Mouse (Mus musculus) cerebellum, adult 2 months (tissue): ENCODE measurements around the gene H2afy2. TPM values are rescaled to one million over a fixed set of nuclear protein-coding genes. Genes with fewer than 3 reads are reported as not detected.

Source experiments
- DNase-seq, 2 experiments: peaks; one replicate each; pipeline ENCODE4 v3.0.0; 2021
- H3K27ac ChIP-seq: fragments of 200-500 bp; 2 replicates; pipeline ENCODE4 v1.5.1; 2012; ENCODE audit warnings: low read length, control low read depth, inconsistent platforms; ENCODE audit not compliant: insufficient read depth
- H3K27me3 ChIP-seq: fragments of 200-500 bp; 2 replicates; pipeline ENCODE4 v1.6.1; 2012; ENCODE audit warnings: inconsistent platforms, mild to moderate bottlenecking, low read length, moderate library complexity; ENCODE audit not compliant: control insufficient read depth, insufficient read depth
- H3K4me1 ChIP-seq: fragments of 200-500 bp; 2 replicates; pipeline ENCODE4 v1.6.1; 2011; ENCODE audit warnings: low read length; ENCODE audit not compliant: control insufficient read depth, insufficient read depth
- H3K4me3 ChIP-seq: fragments of 200-500 bp; replicated peaks from 2 replicates; pipeline ENCODE3; 2011; ENCODE audit warnings: mild to moderate bottlenecking, low read depth, low read length, control low read depth; ENCODE audit not compliant: insufficient read depth
- CTCF ChIP-seq: fragments of 200-500 bp; IDR thresholded peaks from 2 replicates; pipeline ENCODE4 v1.5.1; 2011; ENCODE audit warnings: low read depth, mild to moderate bottlenecking, control low read depth, low read length, moderate library complexity, borderline replicate concordance; ENCODE audit not compliant: insufficient read depth
- POLR2A ChIP-seq: fragments of 200-500 bp; IDR thresholded peaks from 2 replicates; pipeline ENCODE4 v1.6.1; 2011; ENCODE audit warnings: low read length, control low read depth, borderline replicate concordance; ENCODE audit not compliant: insufficient read depth
- WGBS: fragments of 180-500 bp; shearing (Covaris S2); methylation state at CpG from one replicate; pipeline ENCODE4 v1.1.7; 2018; 5-methylcytosine and 5-hydroxymethylcytosine counted together
- polyA plus RNA-seq: library from polyadenylated mRNA; depleted of rRNA; stranded (reverse); fragments of >200 nt; gene quantifications from 2 replicates; pipeline ENCODE4 v1.2.3, GENCODE M21; 2012

The H2afy2 gene
- polyA plus RNA-seq, 1 experiment = 20.8 TPM

DNA sequence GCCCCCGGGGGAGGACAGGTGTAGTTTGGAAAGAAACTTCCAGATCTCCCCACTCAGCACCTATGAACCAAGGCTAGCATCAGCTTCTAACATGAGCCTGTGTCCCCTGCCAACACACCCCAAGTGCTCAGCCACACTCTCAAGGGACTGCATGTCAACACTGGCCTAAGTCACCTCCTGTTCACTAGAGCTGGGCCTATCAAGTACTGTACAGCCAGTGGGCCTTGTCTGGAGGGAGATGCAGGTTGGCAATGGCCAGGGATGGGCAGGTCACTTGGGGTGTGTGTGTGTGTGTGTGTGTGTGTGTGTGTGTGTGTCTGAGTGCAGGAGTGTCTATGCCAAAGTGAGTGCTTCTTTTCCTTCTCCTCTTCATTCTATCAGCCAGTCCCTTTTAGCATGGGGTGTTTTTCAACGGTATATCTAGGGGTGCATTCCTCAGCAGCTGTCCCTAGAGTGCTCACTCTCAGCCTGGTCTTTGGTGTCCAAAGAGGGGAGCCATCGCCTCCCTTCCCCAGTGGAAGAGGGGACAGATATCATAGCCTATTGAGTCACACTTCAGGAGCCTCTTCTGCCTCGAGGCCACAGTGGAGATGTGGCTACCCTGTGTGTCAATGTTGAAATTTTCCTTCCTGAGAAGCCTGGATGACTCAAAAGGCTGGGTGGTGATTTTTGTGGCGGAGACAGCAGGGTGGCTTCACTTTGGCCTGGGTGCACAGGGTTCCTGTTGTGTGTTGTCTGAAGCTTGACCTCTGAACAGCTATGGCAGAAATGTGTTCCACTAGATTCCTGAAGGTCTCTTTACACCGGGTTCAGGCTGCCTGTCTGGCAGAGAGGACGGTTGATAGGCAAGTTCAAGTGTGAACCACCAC, 67.7 kb downstream of the H2afy2 start:
- H3K27ac ChIP-seq = no peak overlapping the region
- DNase-seq = no peak
- no peak overlapping the region for H3K4me3 ChIP-seq
- no peak for TF ChIP-seq CTCF
- no peak for TF ChIP-seq POLR2A
- no peaks in the 10 kb centered on the region for H3K27me3 ChIP-seq
- 76% methylated on average over 7 of the region's 7 CpGs for WGBS
- peaks cover 3% of the 10 kb centered on the region; the same call in 1 of the 2 replicates for H3K4me1 ChIP-seq

GRCm38 (mm10) chr10:61715462-61715837, 68.5 kb downstream of the H2afy2 start:
- TF ChIP-seq CTCF (no peak), POLR2A (no peak)
- peak overlapping the region; percentile 75 for H3K4me3 ChIP-seq
- no peak for DNase-seq
- H3K27me3 ChIP-seq = no peaks in the 10 kb centered on the region
- no peak overlapping the region for H3K27ac ChIP-seq
- WGBS = 7% methylated on average over 11 of the region's 11 CpGs
- H3K4me1 ChIP-seq = peaks cover 3% of the 10 kb centered on the region; the same call in 1 of the 2 replicates

DNA sequence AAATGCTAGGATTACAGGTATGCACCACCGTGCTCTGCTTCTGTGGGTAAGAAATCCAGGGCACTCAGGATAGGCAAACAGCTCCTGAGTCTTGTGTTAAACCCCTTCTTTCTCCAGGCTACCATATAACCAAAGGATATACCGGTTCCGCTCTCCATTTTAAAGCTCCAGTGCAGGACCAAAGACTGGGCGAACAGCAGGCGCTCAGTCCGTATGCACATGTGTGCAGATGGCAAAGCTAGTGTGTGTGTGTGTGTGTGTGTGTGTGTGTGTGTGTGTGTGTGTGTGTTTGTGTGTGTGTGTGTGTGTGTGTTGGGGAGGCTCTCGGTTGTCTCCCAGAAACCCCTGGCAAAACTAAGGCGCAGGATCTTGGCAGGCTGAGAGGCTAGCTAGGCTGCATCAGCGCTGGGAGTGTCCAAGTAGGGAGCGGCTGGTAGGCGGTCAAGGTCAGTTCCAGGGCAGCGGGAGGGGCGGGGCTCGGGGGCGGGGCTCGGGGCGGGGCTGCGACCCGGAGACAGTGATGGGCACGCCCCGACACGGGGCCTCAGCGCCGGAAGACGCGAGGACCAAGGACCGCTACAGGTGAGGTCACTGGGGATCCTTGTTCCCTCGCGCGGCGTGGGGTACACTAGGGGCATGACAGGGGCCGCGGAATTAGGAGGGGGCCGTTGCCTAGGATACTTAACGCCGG, 69.0 kb downstream of the H2afy2 start, which contains the start of gene Aifm2:
Gene Aifm2, plus strand, starts transcription at position 493 of the 691 bp plus-strand sequence.
- TF ChIP-seq POLR2A (no peak), CTCF (no peak)
- 9% methylated on average over 36 of the region's 36 CpGs for WGBS
- Histone ChIP-seq H3K4me3 (peak within 1 kb of the TSS; percentile 75), H3K27ac (no peak within 1 kb of the TSS), H3K27me3 (no peaks in the 10 kb centered on the region), H3K4me1 (peaks cover 3% of the 10 kb centered on the region; the same call in 1 of the 2 replicates)
- DNase-seq = peak; percentile 53 to 56

DNA sequence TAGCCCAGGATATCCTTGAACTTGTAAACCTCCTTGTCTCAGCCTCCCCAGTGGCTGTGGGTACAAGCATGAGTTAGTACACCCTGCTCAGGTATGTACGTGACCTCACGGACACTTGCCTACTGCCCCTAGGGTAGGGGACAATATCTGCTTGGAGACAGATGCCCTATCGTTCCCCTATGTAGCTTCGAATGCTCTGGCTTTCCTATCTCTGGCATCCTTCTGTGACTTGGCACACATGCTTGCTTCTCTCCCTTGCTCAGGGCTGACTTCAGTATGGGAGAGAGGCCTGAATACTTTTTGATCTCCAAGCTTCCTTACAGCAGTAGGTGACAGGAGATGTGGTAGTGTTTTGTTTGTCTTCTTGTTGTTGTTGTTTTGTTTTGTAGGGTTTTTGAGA, 69.8 kb downstream of the H2afy2 start:
- Histone ChIP-seq H3K4me1 (peaks cover 3% of the 10 kb centered on the region; the same call in 1 of the 2 replicates), H3K27ac (no peak overlapping the region), H3K27me3 (no peaks in the 10 kb centered on the region), H3K4me3 (no peak overlapping the region)
- 71% methylated on average over 4 of the region's 4 CpGs for WGBS
- TF ChIP-seq CTCF = no peak
- no peak for TF ChIP-seq POLR2A
- DNase-seq = no peak

DNA sequence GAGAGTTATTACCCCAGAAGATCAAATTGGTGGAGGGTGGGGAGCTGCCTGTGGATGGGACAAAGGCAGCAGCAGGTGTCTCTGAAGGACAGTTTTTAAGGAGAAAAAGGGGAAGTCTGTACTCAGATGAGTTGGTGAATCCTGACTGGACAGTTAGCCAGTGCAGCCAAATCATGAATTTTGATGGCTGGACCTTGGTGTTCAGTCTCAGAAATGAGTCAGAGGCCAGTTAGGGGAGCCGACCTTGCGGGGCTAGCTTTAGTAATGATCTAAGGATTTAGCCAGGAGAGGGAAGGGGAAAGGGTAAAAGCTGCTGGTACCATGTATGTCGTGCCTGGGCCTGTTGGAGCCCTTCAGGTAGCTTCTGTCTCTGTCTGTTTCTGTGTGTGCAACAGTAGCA, 70.3 kb downstream of the H2afy2 start:
- H3K4me3 ChIP-seq = no peak overlapping the region
- DNase-seq = no peak
- no peaks in the 10 kb centered on the region for H3K27me3 ChIP-seq
- WGBS = 87% methylated on average over 3 of the region's 3 CpGs
- no peak overlapping the region for H3K27ac ChIP-seq
- no peak for TF ChIP-seq CTCF
- TF ChIP-seq POLR2A = no peak
- peaks cover 3% of the 10 kb centered on the region; the same call in 1 of the 2 replicates for H3K4me1 ChIP-seq

- 63% methylated on average over 6 of the region's 6 CpGs for WGBS
- no peak for DNase-seq
- no peak for TF ChIP-seq CTCF
- TF ChIP-seq POLR2A = no peak
- H3K4me1 ChIP-seq = no peaks in the 10 kb centered on the region
- H3K27ac ChIP-seq = no peak overlapping the region
- no peaks in the 10 kb centered on the region for H3K27me3 ChIP-seq
- no peak overlapping the region for H3K4me3 ChIP-seq
These were observed 77.3 kb downstream of the H2afy2 start for GRCm38 (mm10) chr10:61706412-61707375.

- Histone ChIP-seq H3K4me3 (no peak overlapping the region), H3K4me1 (no peaks in the 10 kb centered on the region), H3K27ac (no peak overlapping the region), H3K27me3 (no peaks in the 10 kb centered on the region)
- no peak for DNase-seq
- no peak for TF ChIP-seq CTCF
- no peak for TF ChIP-seq POLR2A
- 17% methylated on average over 4 of the region's 4 CpGs for WGBS
These were observed 79.3 kb downstream of the H2afy2 start for GRCm38 (mm10) chr10:61704663-61705062.
